Mouse (Mus musculus) forebrain, postnatal 0 days (tissue): ENCODE data around the gene Dgcr2. TPM values are rescaled to one million over a fixed set of nuclear protein-coding genes. Genes with fewer than 3 reads are reported as not detected.

ENCODE experiments used
- ATAC-seq: fragments of 200-750 bp; cut with Nextera tagmentation; 2 replicates; pipeline ENCODE4 v1.8.0; 2017; ENCODE audit warnings: mild to moderate bottlenecking, moderate library complexity
- DNase-seq: peaks from one replicate; pipeline ENCODE4 v3.0.0-alpha.2; 2015
- H3K27ac ChIP-seq: fragments of 300-500 bp; sonication (generic); 2 replicates; pipeline ENCODE4 v1.5.1; 2014; ENCODE audit warnings: low read depth, mild to moderate bottlenecking, antibody characterized with exemption, low read length, moderate library complexity, mixed read lengths
- H3K27me3 ChIP-seq: fragments of 300-500 bp; sonication (generic); 2 replicates; pipeline ENCODE4 v1.6.1; 2014; ENCODE audit warnings: mild to moderate bottlenecking, low read length, mixed read lengths; ENCODE audit not compliant: insufficient read depth
- H3K36me3 ChIP-seq: fragments of 300-500 bp; sonication (generic); 2 replicates; pipeline ENCODE4 v1.6.1; 2014; ENCODE audit warnings: mild to moderate bottlenecking, moderate library complexity; ENCODE audit not compliant: insufficient read depth
- H3K4me1 ChIP-seq: fragments of 300-500 bp; sonication (generic); 2 replicates; pipeline ENCODE4 v1.6.1; 2014; ENCODE audit warnings: antibody characterized with exemption; ENCODE audit not compliant: insufficient read depth
- H3K4me2 ChIP-seq: fragments of 300-500 bp; sonication (generic); 2 replicates; pipeline ENCODE4 v1.6.1; 2014; ENCODE audit warnings: low read depth, mild to moderate bottlenecking, moderate library complexity
- H3K4me3 ChIP-seq: fragments of 300-500 bp; sonication (generic); 2 replicates; pipeline ENCODE4 v1.5.1; 2014; ENCODE audit warnings: low read depth, low read length, mixed read lengths
- H3K9ac ChIP-seq: fragments of 300-500 bp; sonication (generic); 2 replicates; pipeline ENCODE4 v1.6.1; 2014; ENCODE audit warnings: mild to moderate bottlenecking
- H3K9me3 ChIP-seq: fragments of 300-500 bp; sonication (generic); 2 replicates; pipeline ENCODE4 v1.6.1; 2016; ENCODE audit warnings: low read length
- CTCF ChIP-seq: sonication (generic); IDR thresholded peaks from 2 replicates; pipeline ENCODE4 v1.5.1; 2016; ENCODE audit warnings: antibody characterized with exemption, control low read depth, low read depth
- WGBS: fragments of 180-500 bp; shearing (Covaris S2); extraction: QIAGEN DNeasy Blood & Tissue Kit; methylation state at CpG from one replicate; pipeline ENCODE4 v1.1.7; 2014; 5-methylcytosine and 5-hydroxymethylcytosine counted together
- polyA plus RNA-seq: library from polyadenylated mRNA; unstranded; fragments of >200 nt; fragmentation: Nextera tagmentation; extraction: Ambion mirVana; gene quantifications from 2 replicates; pipeline ENCODE4 v1.2.1, GENCODE M21; 2015
- total RNA-seq: library from RNA; depleted of rRNA; stranded (reverse); fragments of >200 nt; gene quantifications from 2 replicates; pipeline ENCODE4 v1.2.3, GENCODE M21; 2014

Dgcr2 gene
- total and polyA plus RNA-seq, 2 experiments from 2014 or later = 90.7 to 139 TPM

DNA sequence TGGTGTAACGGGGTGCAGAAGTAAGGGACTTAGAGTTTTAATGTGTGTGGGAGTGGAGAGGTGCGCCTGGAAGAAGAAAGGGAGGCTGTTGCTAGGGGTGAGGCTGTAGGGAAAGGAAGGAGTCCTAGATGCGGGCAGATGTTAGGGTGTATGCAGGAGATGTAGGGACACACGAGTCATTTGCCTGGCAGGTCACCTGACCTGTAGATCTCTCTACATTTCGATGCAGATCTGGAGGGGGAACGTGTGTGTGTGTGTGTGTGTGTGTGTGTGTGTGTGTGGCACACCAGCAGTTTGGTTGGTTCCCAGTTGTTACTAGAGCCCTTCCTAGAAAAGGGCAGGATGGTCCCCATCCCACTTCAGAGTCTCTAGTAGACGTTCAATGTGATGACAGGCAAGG lies 93.4 kb downstream of the Dgcr2 start:
- H3K36me3 ChIP-seq = no peaks in the 10 kb centered on the region
- peaks cover 31% of the 10 kb centered on the region; the same call in 1 of the 2 replicates for H3K4me1 ChIP-seq
- ATAC-seq (no peak), DNase-seq (no peak)
- 9% methylated on average over 7 of the region's 7 CpGs for WGBS
- peak overlapping the region; percentile 58; the same call in 1 of the 2 replicates for H3K4me2 ChIP-seq
- H3K4me3 ChIP-seq = peak overlapping the region; percentile 31
- TF ChIP-seq CTCF = no peak
- 0 out of 2 replicates have a peak overlapping the region, but pooled peaks have one; percentile 35 for H3K9ac ChIP-seq
- peaks cover 55% of the 10 kb centered on the region for H3K27me3 ChIP-seq
- no peak overlapping the region for H3K27ac ChIP-seq
- H3K9me3 ChIP-seq = no peaks in the 10 kb centered on the region

DNA sequence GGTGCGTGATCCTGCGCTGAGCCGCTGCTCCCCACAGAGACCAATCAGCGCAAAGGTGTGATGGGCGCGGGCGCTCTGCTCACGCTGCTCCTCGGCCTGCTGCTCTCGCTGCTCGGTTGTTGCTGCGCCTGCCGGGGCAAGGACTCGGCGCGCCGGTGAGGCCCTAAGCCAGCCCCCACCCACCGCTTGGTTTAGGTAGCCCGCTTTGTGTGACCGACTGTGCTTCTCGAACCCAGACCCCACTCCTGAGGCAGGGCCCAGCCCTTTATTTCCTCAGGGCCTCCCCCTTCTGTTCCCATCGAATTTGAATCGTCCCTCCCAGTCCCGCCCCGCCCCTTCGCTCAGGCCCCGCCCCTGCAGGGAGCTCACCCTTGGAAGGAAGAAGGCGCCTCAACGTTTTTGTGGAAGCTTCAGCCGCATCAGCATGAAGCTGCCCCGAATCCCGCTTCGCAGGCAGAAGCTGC lies 93.9 kb downstream of the Dgcr2 start:
- Histone ChIP-seq H3K4me2 (peak overlapping the region; percentile 58), H3K27ac (no peak overlapping the region), H3K4me1 (peaks cover 28% of the 10 kb centered on the region; the same call in 1 of the 2 replicates), H3K36me3 (no peaks in the 10 kb centered on the region), H3K9me3 (no peaks in the 10 kb centered on the region), H3K27me3 (peaks cover 58% of the 10 kb centered on the region), H3K9ac (peak overlapping the region; percentile 35; the same call in 1 of the 2 replicates), H3K4me3 (peak overlapping the region; percentile 31)
- DNase-seq (no peak), ATAC-seq (no peak)
- 2% methylated on average over 33 of the region's 33 CpGs for WGBS
- TF ChIP-seq CTCF = no peak

DNA sequence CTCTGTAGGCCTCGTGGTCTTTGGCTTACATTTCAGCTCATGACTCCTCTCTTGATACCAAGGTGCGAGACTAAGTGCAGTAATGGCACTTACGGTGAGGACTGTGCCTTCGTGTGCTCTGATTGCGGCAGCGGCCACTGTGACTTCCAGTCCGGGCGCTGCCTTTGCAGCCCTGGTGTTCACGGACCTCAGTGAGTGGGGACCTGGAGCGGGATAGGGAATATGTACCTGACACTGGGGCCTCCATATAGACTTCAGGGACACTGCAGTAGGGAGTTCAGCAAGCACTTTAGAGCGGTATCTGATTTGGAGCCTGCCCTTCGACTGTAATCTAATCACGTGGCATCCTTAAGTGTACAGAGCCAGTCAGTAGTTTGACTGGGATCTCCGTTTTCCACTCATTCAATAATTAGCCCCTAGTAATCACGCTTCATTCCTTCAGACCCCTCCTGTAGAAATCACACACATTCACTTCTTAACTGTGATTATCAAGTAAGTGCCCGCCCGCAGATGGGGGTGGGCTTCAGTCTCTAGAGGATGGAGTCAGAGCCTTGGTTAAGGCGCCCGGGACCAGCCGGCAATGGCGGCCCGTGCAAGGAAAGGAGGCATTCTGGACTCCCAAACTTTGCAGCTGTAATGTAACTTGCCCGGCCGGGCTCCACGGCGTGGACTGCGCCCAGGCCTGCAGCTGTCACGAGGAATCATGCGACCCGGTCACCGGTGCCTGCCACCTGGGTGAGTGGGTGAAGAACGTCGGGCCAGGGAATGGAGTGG lies 94.5 kb downstream of the Dgcr2 start:
- H3K27me3 ChIP-seq = peaks cover 64% of the 10 kb centered on the region
- no peak for DNase-seq
- peaks cover 23% of the 10 kb centered on the region; the same call in 1 of the 2 replicates for H3K4me1 ChIP-seq
- H3K27ac ChIP-seq = no peak overlapping the region
- 0 out of 2 replicates have a peak overlapping the region, but pooled peaks have one; percentile 35 for H3K9ac ChIP-seq
- ATAC-seq = no peak
- TF ChIP-seq CTCF = no peak
- 8% methylated on average over 33 of the region's 33 CpGs for WGBS
- H3K9me3 ChIP-seq = no peaks in the 10 kb centered on the region
- no peaks in the 10 kb centered on the region for H3K36me3 ChIP-seq
- H3K4me3 ChIP-seq = peak overlapping the region; percentile 41
- H3K4me2 ChIP-seq = peak overlapping the region; percentile 59

DNA sequence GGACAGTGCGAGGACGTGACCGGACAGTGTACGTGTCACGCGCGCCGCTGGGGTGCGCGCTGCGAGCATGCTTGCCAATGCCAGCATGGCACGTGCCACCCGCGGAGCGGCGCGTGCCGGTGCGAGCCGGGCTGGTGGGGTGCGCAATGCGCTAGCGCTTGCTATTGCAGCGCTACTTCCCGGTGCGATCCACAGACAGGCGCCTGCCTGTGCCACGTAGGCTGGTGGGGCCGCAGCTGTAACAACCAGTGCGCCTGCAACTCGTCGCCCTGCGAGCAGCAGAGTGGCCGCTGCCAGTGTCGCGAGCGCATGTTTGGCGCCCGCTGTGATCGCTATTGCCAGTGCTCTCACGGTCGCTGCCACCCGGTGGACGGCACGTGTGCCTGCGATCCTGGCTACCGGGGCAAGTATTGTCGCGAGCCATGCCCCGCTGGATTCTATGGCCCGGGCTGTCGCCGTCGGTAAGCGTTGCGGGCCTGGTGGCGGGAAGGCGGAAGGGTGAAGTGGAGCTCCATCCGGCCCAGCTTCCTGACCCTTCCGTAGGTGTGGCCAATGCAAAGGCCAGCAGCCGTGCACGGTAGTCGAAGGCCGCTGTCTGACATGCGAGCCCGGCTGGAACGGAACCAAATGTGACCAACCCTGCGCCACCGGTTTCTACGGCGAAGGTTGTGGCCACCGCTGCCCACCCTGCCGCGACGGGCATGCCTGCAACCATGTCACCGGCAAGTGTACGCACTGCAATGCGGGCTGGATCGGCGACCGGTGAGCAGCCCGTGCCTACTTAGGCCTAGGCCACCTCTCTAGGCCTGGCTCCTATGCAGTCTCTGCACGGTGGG lies 95.3 kb downstream of the Dgcr2 start:
- H3K27me3 ChIP-seq = peaks cover 68% of the 10 kb centered on the region
- no peaks in the 10 kb centered on the region for H3K9me3 ChIP-seq
- H3K36me3 ChIP-seq = no peaks in the 10 kb centered on the region
- peaks cover 23% of the 10 kb centered on the region; the same call in 1 of the 2 replicates for H3K4me1 ChIP-seq
- peak; percentile 44 for ATAC-seq
- WGBS = 2% methylated on average over 81 of the region's 83 CpGs
- peak overlapping the region; percentile 45 for H3K9ac ChIP-seq
- peak overlapping the region; percentile 41 for H3K4me3 ChIP-seq
- no peak overlapping the region for H3K27ac ChIP-seq
- peak; percentile 72 for DNase-seq
- peak; percentile 25; the same call in 1 of the 2 replicates for TF ChIP-seq CTCF
- peak overlapping the region; percentile 59 for H3K4me2 ChIP-seq

DNA sequence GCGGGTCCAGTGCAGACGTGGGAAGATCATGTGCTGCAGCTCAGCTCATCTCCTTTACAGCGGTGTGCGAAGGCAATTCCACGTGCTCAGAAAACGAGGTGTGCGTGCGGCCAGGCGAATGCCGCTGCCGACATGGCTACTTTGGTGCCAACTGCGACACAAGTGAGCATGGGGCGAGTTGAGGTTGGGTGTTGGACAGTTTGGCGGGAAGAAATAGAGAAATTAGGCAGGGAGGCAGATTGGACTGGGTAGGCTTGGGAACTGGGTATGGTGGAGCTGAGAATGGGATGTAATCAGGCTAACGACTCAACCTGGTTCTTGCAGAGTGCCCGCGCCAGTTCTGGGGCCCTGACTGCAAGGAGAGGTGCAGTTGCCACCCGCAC lies 95.9 kb downstream of the Dgcr2 start:
- TF ChIP-seq CTCF = no peak
- peaks cover 19% of the 10 kb centered on the region; the same call in 1 of the 2 replicates for H3K4me1 ChIP-seq
- no peaks in the 10 kb centered on the region for H3K9me3 ChIP-seq
- peak overlapping the region; percentile 41 for H3K4me3 ChIP-seq
- no peak overlapping the region for H3K27ac ChIP-seq
- DNase-seq (no peak), ATAC-seq (no peak)
- H3K4me2 ChIP-seq = peak overlapping the region; percentile 59
- peaks cover 70% of the 10 kb centered on the region for H3K27me3 ChIP-seq
- H3K36me3 ChIP-seq = no peaks in the 10 kb centered on the region
- H3K9ac ChIP-seq = peak overlapping the region; percentile 45
- 3% methylated on average over 18 of the region's 18 CpGs for WGBS

DNA sequence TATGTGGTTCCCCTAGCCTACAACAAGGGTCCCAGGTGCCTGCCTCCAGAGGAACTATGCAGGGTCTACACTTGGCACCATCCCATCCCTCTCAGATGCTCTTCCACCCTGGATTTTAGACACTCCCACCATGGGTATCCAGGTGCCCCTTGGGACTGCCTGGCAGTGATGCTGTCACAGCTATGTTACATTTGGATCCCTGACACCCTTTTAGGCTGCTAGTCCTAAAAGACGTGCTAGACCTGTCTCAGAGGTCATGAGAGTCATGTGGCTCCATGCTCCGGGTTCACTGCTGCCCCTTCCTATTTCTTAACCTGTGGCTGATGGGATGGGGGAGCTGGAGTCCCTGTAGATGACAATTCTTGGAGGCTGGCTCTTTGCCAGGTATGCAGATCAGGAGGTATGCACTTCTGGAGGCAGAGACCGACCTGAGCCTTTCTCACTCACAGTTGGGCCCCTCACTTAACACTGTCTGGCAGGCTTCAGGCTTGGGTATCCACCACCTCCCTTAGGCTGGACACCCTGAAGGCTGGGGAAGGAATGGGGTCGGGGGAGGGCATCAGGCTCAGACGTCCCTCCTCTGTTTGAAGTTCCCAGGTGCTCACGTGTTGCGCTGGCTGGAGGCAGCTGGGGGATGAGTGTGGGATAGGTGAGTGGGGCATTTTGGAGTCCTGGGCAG lies 96.4 kb downstream of the Dgcr2 start:
- no peak overlapping the region for H3K4me2 ChIP-seq
- WGBS = 4% methylated on average over 7 of the region's 7 CpGs

More for the DNA sequence above, 96.4 kb downstream of the Dgcr2 start:
- Histone ChIP-seq H3K9ac (no peak overlapping the region), H3K36me3 (no peaks in the 10 kb centered on the region), H3K4me3 (no peak overlapping the region), H3K9me3 (no peaks in the 10 kb centered on the region), H3K4me1 (peaks cover 20% of the 10 kb centered on the region; the same call in 1 of the 2 replicates), H3K27ac (no peak overlapping the region), H3K27me3 (peaks cover 71% of the 10 kb centered on the region)
- no peak for DNase-seq
- no peak for TF ChIP-seq CTCF
- ATAC-seq = no peak
